Mouse (Mus musculus): ENCODE results near the gene Zfp668. TPM values are rescaled to one million over a fixed set of nuclear protein-coding genes. Genes with fewer than 3 reads are reported as not detected.
A peak's percentile ranks its signal among the peaks of the same experiment; 100 is the strongest.

Zfp668 gene
- polyA plus RNA-seq, 1 experiment from 2014 or later = 6.5 TPM

DNA sequence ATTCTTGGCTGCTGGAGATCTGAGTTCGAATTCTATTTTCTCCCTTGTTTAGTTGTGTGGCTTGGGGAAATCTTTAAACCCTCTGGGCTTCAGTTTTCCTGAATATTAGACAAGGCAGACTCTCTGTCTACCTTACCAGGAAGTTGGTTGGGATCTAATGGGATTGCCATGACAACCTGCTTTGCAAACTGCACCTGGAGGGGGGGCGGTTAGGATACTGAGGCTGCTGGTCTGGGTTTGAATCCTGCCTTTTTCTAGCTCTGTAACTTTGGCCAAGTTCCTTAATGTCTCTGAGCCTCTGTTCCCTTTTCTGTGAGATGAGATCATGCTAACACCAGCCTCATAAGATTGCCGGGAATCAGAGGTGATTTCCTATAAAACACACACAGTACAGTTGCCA, 54.1 kb downstream of the Zfp668 start:
- Histone ChIP-seq H3K4me1 (replicated peaks; ENCODE audit: control insufficient read depth, insufficient read depth) (no peaks in the 10 kb centered on the region; the same call in 1 of the 2 replicates), H3K27ac (replicated peaks) (no peak overlapping the region), H3K9me3 (ENCODE audit: control insufficient read depth, low read length) (no peaks in the 10 kb centered on the region), H3K9ac (ENCODE audit: low read length) (no peak overlapping the region), H3K4me3 (ENCODE audit: low read depth, low read length) (no peak overlapping the region), H3K4me2 (replicated peaks; ENCODE audit: low read depth) (no peak overlapping the region), H3K36me3 (ENCODE audit: control insufficient read depth, insufficient read depth, low read length) (no peaks in the 10 kb centered on the region), H3K27me3 (ENCODE audit: control insufficient read depth, insufficient read depth, low read length) (no peaks in the 10 kb centered on the region)
- DNase-seq (ENCODE audit: low spot score) = no peak
- 77% methylated on average over 3 of the region's 3 CpGs for WGBS
- TF ChIP-seq EP300 (optimal IDR thresholded peaks at IDR 0.05) (no peak), CTCF (IDR thresholded peaks at IDR 0.05; ENCODE audit: low read depth) (no peak)
- ATAC-seq (ENCODE audit: low FRiP score, low TSS enrichment) = no peak

DNA sequence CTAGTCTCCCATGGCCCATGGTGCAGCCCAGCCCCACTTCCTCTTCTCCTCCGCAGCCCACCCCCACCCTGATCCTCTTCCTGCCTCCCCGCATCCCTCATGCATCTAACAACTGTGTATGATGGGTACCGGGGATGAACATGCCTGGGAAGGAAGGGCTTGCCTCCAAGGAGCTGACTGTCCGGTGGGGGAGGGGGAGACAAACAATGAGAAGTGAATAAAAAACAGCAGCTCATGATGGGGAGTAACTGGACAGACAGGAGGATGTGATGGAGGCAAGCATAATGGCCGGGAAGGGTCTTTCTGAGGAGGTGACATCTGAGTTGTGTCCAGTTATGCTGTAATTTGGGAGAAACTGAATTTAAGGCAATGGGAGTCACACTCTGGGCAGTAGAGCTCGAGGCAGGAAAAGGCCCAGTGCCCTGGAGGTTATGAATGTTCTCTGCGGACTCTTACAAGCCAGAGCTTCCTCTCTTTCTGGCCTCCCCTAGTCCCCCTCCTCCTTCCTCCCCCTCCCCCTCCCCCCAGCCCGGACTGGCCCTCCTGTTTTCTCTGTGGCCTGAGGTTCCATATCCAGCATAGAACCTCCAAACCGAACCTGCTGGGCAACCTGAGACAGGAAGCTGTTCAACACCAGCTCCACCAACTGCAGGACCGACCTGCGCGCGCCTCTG, 55.7 kb downstream of the Zfp668 start:
- Histone ChIP-seq H3K27me3 (ENCODE audit: control insufficient read depth, insufficient read depth, low read length) (no peaks in the 10 kb centered on the region), H3K27ac (replicated peaks) (no peak overlapping the region), H3K36me3 (ENCODE audit: control insufficient read depth, insufficient read depth, low read length) (no peaks in the 10 kb centered on the region), H3K4me3 (ENCODE audit: low read depth, low read length) (no peak overlapping the region), H3K9ac (ENCODE audit: low read length) (no peak overlapping the region), H3K4me2 (replicated peaks; ENCODE audit: low read depth) (no peak overlapping the region), H3K9me3 (ENCODE audit: control insufficient read depth, low read length) (no peaks in the 10 kb centered on the region), H3K4me1 (replicated peaks; ENCODE audit: control insufficient read depth, insufficient read depth) (no peaks in the 10 kb centered on the region; the same call in 1 of the 2 replicates)
- DNase-seq (ENCODE audit: low spot score) (no peak), ATAC-seq (ENCODE audit: low FRiP score, low TSS enrichment) (no peak)
- 59% methylated on average over 13 of the region's 13 CpGs for WGBS
- TF ChIP-seq CTCF (IDR thresholded peaks at IDR 0.05; ENCODE audit: low read depth) (no peak), EP300 (optimal IDR thresholded peaks at IDR 0.05) (no peak)

DNA sequence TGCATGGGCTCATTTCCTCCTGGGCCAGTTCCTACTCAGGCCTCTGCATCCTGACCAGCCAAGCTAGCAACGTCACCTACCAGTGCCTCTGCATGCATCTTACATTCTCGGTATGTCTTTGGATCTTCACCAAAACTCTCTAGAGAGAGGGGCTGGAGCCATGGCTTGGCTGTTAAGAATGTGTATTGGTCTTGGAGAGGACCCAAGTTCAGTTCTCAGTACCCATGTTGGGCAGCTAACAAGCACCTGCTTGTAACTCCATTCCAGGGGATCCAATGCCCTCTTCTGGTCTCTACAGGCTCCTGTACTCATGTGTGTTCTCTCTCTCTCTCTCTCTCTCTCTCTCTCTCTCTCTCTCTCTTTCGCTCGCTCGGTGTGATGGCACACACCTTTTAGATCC, 58.9 kb downstream of the Zfp668 start:
- TF ChIP-seq EP300 (optimal IDR thresholded peaks at IDR 0.05) = no peak
- TF ChIP-seq CTCF (IDR thresholded peaks at IDR 0.05; ENCODE audit: low read depth) = no peak
- Histone ChIP-seq H3K4me3 (ENCODE audit: low read depth, low read length) (no peak overlapping the region), H3K36me3 (ENCODE audit: control insufficient read depth, insufficient read depth, low read length) (no peaks in the 10 kb centered on the region), H3K4me1 (replicated peaks; ENCODE audit: control insufficient read depth, insufficient read depth) (no peaks in the 10 kb centered on the region), H3K9me3 (ENCODE audit: control insufficient read depth, low read length) (no peaks in the 10 kb centered on the region), H3K9ac (ENCODE audit: low read length) (no peak overlapping the region), H3K4me2 (replicated peaks; ENCODE audit: low read depth) (no peak overlapping the region), H3K27me3 (ENCODE audit: control insufficient read depth, insufficient read depth, low read length) (no peaks in the 10 kb centered on the region), H3K27ac (replicated peaks) (no peak overlapping the region)
- DNase-seq (ENCODE audit: low spot score) (no peak), ATAC-seq (ENCODE audit: low FRiP score, low TSS enrichment) (no peak)
- WGBS = 88% methylated on average over 5 of the region's 5 CpGs

DNA sequence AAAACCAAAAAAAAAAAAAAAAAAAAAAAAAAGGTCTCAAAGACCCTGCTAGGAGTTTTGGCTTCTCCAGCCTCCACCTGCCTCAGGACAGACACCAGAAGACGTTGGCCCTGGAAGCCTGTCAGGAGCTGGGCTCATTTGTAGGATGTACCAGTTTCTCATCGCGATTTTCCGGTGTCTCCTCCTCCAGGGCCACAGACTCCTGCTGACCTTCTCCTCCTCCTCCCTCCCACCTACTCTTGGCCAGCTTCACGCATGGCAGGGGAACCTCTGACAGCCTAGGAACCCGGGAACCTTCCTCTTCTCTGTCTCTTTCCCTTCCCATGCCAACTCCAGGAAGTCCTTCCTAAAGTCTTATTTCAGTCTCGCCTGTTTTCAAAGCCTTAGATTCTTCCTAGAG, 59.6 kb downstream of the Zfp668 start:
- TF ChIP-seq EP300 (optimal IDR thresholded peaks at IDR 0.05) (no peak), CTCF (IDR thresholded peaks at IDR 0.05; ENCODE audit: low read depth) (no peak)
- no peaks in the 10 kb centered on the region for H3K9me3 ChIP-seq (ENCODE audit: control insufficient read depth, low read length)

DNA sequence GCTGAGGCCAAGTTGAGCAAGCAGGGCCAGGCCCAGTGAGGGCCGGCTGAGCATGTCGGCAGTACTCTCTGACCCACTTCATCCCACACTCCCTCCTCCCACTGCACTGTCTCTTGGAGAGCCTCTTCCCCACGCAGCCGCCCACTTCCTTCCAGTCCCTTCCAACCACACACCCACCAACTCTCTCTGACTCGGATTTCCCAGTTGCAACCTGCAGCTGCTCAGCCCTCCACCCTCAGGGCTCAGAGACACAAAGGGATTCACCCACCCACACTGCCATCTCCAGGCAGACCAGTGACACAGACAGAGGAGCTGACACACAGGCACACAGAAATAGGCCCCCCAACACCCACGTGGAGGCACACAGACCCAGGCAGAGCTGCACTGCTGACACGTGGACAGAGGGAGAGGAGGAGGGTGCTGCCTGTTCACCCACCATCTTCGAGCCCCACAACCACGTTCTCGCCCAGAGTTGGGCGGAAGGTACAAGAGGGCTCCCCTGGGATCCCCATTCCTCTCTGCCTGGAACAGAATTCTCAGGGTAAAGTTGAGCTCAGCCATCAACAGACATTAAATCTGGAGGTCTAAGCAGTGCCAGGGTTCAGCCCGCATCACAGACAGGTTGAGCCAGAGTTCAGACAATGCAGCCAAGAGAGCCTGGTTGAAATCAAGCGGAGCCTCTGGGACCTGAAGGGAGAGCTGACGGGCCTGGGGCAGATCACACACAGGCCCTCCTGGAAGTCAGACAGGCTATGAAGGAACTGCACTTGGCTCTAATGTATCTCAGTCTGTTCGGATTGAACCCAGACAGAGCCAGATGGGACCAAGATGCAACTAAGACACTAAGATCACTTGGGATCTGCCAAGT, 60.4 kb downstream of the Zfp668 start:
- ATAC-seq (ENCODE audit: low FRiP score, low TSS enrichment) (peak; percentile 58), DNase-seq (ENCODE audit: low spot score) (no peak)
- H3K36me3 ChIP-seq (ENCODE audit: control insufficient read depth, insufficient read depth, low read length) = no peaks in the 10 kb centered on the region
- H3K27ac ChIP-seq (replicated peaks) = 0 out of 2 replicates have a peak overlapping the region, but pooled peaks have one; percentile 1
- H3K9me3 ChIP-seq (ENCODE audit: control insufficient read depth, low read length) = no peaks in the 10 kb centered on the region
- no peaks in the 10 kb centered on the region for H3K4me1 ChIP-seq (replicated peaks; ENCODE audit: control insufficient read depth, insufficient read depth)
- 53% methylated on average over 15 of the region's 15 CpGs for WGBS
- H3K27me3 ChIP-seq (ENCODE audit: control insufficient read depth, insufficient read depth, low read length) = no peaks in the 10 kb centered on the region
- no peak for TF ChIP-seq EP300 (optimal IDR thresholded peaks at IDR 0.05)
- TF ChIP-seq CTCF (IDR thresholded peaks at IDR 0.05; ENCODE audit: low read depth) = peak; percentile 63
- 0 out of 2 replicates have a peak overlapping the region, but pooled peaks have one; percentile 18 for H3K9ac ChIP-seq (ENCODE audit: low read length)
- H3K4me3 ChIP-seq (ENCODE audit: low read depth, low read length) = no peak overlapping the region
- H3K4me2 ChIP-seq (replicated peaks; ENCODE audit: low read depth) = no peak overlapping the region

More for the DNA sequence above, 59.6 kb downstream of the Zfp668 start:
- ATAC-seq (ENCODE audit: low FRiP score, low TSS enrichment) (no peak), DNase-seq (ENCODE audit: low spot score) (no peak)
- Histone ChIP-seq H3K4me1 (replicated peaks; ENCODE audit: control insufficient read depth, insufficient read depth) (no peaks in the 10 kb centered on the region), H3K27me3 (ENCODE audit: control insufficient read depth, insufficient read depth, low read length) (no peaks in the 10 kb centered on the region), H3K9ac (ENCODE audit: low read length) (no peak overlapping the region), H3K36me3 (ENCODE audit: control insufficient read depth, insufficient read depth, low read length) (no peaks in the 10 kb centered on the region), H3K4me3 (ENCODE audit: low read depth, low read length) (no peak overlapping the region), H3K27ac (replicated peaks) (no peak overlapping the region), H3K4me2 (replicated peaks; ENCODE audit: low read depth) (no peak overlapping the region)
- 81% methylated on average over 7 of the region's 7 CpGs for WGBS

All from stomach, postnatal 0 days (tissue).